Mouse (Mus musculus) lung, postnatal 36 days (tissue): ENCODE measurements around the gene Lrrc55.
"Not testable (repeated sequence)": the region's sequence is repeated elsewhere in the genome, so short reads cannot be mapped to it uniquely, and the experiment has no call there.

Source experiments
- DNase-seq: peaks from one replicate; pipeline ENCODE4 v3.0.0; 2022; ENCODE audit warnings: mixed read lengths

The Lrrc55 gene

GRCm38 (mm10) chr2:85196901-85197300, at the start of gene Lrrc55:
TSS of gene Lrrc55 (minus strand) at chr2:85197197.
- DNase-seq: no peak

GRCm38 (mm10) chr2:85246506-85247082, 49.6 kb upstream of the Lrrc55 start:
- peak; percentile 78 for DNase-seq

- DNase-seq: no peak
Measured at GRCm38 (mm10) chr2:85245737-85246136, 48.7 kb upstream of the Lrrc55 start.

- peak; percentile 19 for DNase-seq
Measured at GRCm38 (mm10) chr2:85238068-85238667, 41.2 kb upstream of the Lrrc55 start.

GRCm38 (mm10) chr2:85237231-85237630, 40.2 kb upstream of the Lrrc55 start:
- not testable (repeated sequence) for DNase-seq

GRCm38 (mm10) chr2:85230771-85231511, 33.9 kb upstream of the Lrrc55 start:
- no peak for DNase-seq

GRCm38 (mm10) chr2:85229606-85230005, 32.6 kb upstream of the Lrrc55 start:
- DNase-seq: no peak

GRCm38 (mm10) chr2:85227816-85228335, 30.9 kb upstream of the Lrrc55 start:
- DNase-seq: no peak

GRCm38 (mm10) chr2:85224221-85225179, 27.5 kb upstream of the Lrrc55 start:
- DNase-seq: no peak

GRCm38 (mm10) chr2:85216606-85217005, 19.6 kb upstream of the Lrrc55 start:
- DNase-seq: no peak

- DNase-seq: no peak
Measured at GRCm38 (mm10) chr2:85213746-85214145, 16.7 kb upstream of the Lrrc55 start.

- DNase-seq: no peak
Measured at GRCm38 (mm10) chr2:85209301-85209700, 12.3 kb upstream of the Lrrc55 start.

GRCm38 (mm10) chr2:85205170-85205569, 8.2 kb upstream of the Lrrc55 start:
- DNase-seq: no peak

- DNase-seq: no peak
Measured at GRCm38 (mm10) chr2:85198011-85198965, 1.3 kb upstream of the Lrrc55 start.

- no peak for DNase-seq
Measured at GRCm38 (mm10) chr2:85194566-85194965, 2.4 kb downstream of the Lrrc55 start.

- no peak for DNase-seq
Measured at GRCm38 (mm10) chr2:85187582-85188151, 9.3 kb downstream of the Lrrc55 start.

GRCm38 (mm10) chr2:85178139-85178800, 18.7 kb downstream of the Lrrc55 start:
- no peak for DNase-seq

- no peak for DNase-seq
Measured at GRCm38 (mm10) chr2:85173545-85173944, 23.5 kb downstream of the Lrrc55 start.

GRCm38 (mm10) chr2:85172763-85173103, 24.3 kb downstream of the Lrrc55 start:
- DNase-seq: no peak

- DNase-seq: peak; percentile 32
Measured at GRCm38 (mm10) chr2:85172071-85172762, 24.8 kb downstream of the Lrrc55 start.
